Mouse (Mus musculus) kidney, adult 2 months (tissue): ENCODE measurements around the gene Mrps36.

Experiments
- CTCF ChIP-seq: fragments of 200-500 bp; conservative IDR thresholded peaks from 2 replicates; pipeline ENCODE4 v1.5.1; 2011; ENCODE audit warnings: low read depth, mild to moderate bottlenecking, control low read depth, low read length, moderate library complexity, mixed read lengths; ENCODE audit not compliant: insufficient read depth, insufficient read length
- POLR2A ChIP-seq: fragments of 200-500 bp; IDR thresholded peaks from one replicate; pipeline ENCODE4 v1.6.1; 2011; ENCODE audit warnings: low read depth, low read length, control low read depth

DNA sequence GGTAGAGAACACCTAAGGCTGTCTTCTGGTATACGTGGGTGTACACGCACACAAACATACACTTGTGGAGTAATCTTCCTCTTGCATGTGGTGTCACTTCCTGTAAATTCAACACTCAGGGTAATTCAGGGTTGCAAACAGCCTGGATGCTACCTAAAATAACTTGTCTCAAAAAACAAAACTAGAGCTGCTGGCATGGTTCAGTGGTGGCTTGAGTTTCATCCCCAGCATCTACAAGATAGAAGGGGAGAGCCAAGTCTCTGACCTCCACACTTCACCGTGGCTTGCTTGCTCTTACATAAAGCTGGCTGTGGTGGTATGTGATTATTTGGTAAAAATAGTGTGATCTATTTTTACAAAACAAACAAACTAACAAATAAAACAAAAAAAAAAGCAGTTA, 46.9 kb downstream of the Mrps36 start:
- no peak for TF ChIP-seq CTCF
- no peak for TF ChIP-seq POLR2A
